Mouse (Mus musculus): ENCODE data around the gene Tmem53.

DNA sequence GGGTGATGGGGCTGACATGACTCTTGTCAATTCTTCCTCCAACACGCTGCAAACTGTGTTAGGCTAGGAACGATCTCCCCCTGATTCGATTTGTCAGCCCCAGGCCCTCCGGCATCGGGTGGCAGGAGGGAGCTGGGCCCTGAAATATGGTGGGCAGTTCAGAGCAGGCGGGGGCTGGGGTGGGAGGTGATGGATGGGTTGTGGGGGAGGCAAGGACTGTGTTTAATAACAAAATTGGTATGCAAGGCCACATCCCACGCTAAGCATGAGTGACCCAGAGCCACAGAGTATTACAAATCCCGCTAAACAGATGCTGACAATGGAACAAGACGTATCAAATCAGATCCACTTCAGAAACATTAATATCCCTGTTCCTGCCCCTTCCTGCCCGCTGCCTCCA, 48.2 kb downstream of the Tmem53 start:
- no peak for TF ChIP-seq CTCF (IDR thresholded peaks at IDR 0.05; ENCODE audit: low read depth, low read length)
- no peak for TF ChIP-seq POLR2A (IDR thresholded peaks at IDR 0.05; ENCODE audit: borderline replicate concordance, low read depth, low read length)

All from bone marrow macrophage, adult 2 months (primary cell).